ENCODE assay signal across 8 mouse cellular contexts in the genomic region with DNA sequence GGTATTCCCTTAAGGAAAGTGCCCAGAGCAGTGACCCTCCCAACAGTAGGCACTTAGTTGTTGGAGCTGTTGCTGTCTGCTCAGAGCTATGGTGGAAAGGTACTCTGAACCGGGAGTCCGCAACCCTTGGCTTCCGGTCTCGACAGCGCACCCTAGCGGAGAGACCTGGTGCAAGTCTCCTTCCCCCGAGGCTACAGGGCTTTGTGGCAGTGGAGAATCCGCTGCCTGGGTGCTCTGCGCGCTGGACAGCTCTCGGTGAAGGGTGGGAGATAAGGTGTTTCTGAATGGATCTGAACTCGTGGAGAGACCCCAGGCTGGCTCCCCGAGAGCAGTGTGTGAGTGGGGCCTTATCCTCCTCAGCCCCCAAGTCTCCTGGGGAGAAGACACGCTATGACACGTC. TPM values are rescaled to one million over a fixed set of nuclear protein-coding genes. Genes with fewer than 3 reads are reported as not detected.
A peak's percentile ranks its signal among the peaks of the same experiment; 100 is the strongest.
DNase-seq lines count a peak whose midpoint lies in the region; ATAC-seq and TF ChIP-seq lines count a peak whose summit lies in the region.

No protein-coding gene starts in this region.

- H3K27me3 ChIP-seq in cerebellum, adult 2 months (ENCODE audit: control insufficient read depth, insufficient read depth, low read length) = no peaks in the 10 kb centered on the region
- no peaks in the 10 kb centered on the region for H3K27me3 ChIP-seq in forebrain, postnatal 0 days (ENCODE audit: insufficient read depth, low read length)
- H3K27me3 ChIP-seq in lung, embryonic 14.5 days (ENCODE audit: insufficient read depth, low read length) = no peaks in the 10 kb centered on the region

- peak; percentile 69 for TF ChIP-seq CTCF in cerebellum, adult 2 months (IDR thresholded peaks at IDR 0.05; ENCODE audit: borderline replicate concordance, insufficient read depth, low read depth, low read length)
- TF ChIP-seq CTCF in forebrain, postnatal 0 days (IDR thresholded peaks at IDR 0.05; ENCODE audit: low read depth) = peak; percentile 77
- peak; percentile 92 for TF ChIP-seq CTCF in layer of hippocampus, adult 2 months (conservative IDR thresholded peaks at IDR 0.05)
- peak; percentile 90 for TF ChIP-seq CTCF in lung, embryonic 14.5 days (IDR thresholded peaks at IDR 0.05; ENCODE audit: low read depth)

- H3K9ac ChIP-seq in ES-E14 (ENCODE audit: insufficient read depth, low read depth, low read length, poor library complexity, severe bottlenecking) = peak overlapping the region; percentile 21
- H3K9ac ChIP-seq in forebrain, postnatal 0 days = peak overlapping the region; percentile 47
- peak overlapping the region; percentile 30 for H3K9ac ChIP-seq in lung, embryonic 14.5 days

- peaks cover 8% of the 10 kb centered on the region for H3K36me3 ChIP-seq in ES-E14 (ENCODE audit: control insufficient read depth, insufficient read depth, low read length, poor library complexity, severe bottlenecking)
- no peaks in the 10 kb centered on the region for H3K36me3 ChIP-seq in forebrain, postnatal 0 days (ENCODE audit: insufficient read depth)
- H3K36me3 ChIP-seq in lung, embryonic 14.5 days (ENCODE audit: insufficient read depth) = peaks cover 20% of the 10 kb centered on the region; the same call in 1 of the 2 replicates

- 8% methylated on average over 15 of the region's 15 CpGs for WGBS in cerebellum, adult 2 months
- 9% methylated on average over 15 of the region's 15 CpGs for WGBS in forebrain, postnatal 0 days
- WGBS in lung, embryonic 14.5 days = 4% methylated on average over 15 of the region's 15 CpGs

- ATAC-seq in forebrain, postnatal 0 days = peak; percentile 61
- peak; percentile 55; the same call in 1 of the 2 replicates for ATAC-seq in lung, embryonic 14.5 days (ENCODE audit: insufficient read depth)
- ATAC-seq in neutrophil, adult 5-6 weeks (ENCODE audit: extremely low read depth, insufficient number of reproducible peaks, low FRiP score, poor library complexity, severe bottlenecking) = peak; percentile 66

- no peaks in the 10 kb centered on the region for H3K9me3 ChIP-seq in ES-E14 (ENCODE audit: control insufficient read depth, insufficient read depth, low read depth, low read length)
- no peaks in the 10 kb centered on the region for H3K9me3 ChIP-seq in forebrain, postnatal 0 days (ENCODE audit: low read length)
- H3K9me3 ChIP-seq in lung, embryonic 14.5 days (ENCODE audit: low read depth, low read length) = no peaks in the 10 kb centered on the region

- peak overlapping the region; percentile 53 to 72 for H3K4me3 ChIP-seq in ES-E14 (ENCODE audit: insufficient read depth in 1 of 2, low read depth in 1 of 2, low read length in 2 of 2, poor library complexity in 1 of 2, severe bottlenecking in 1 of 2)
- H3K4me3 ChIP-seq in cerebellum, adult 2 months (replicated peaks; ENCODE audit: insufficient read depth, low read depth, low read length) = peak overlapping the region; percentile 16
- peak overlapping the region; percentile 35 for H3K4me3 ChIP-seq in forebrain, postnatal 0 days (ENCODE audit: low read depth, low read length)
- H3K4me3 ChIP-seq in layer of hippocampus, adult 2 months = peak overlapping the region; percentile 56
- H3K4me3 ChIP-seq in lung, embryonic 14.5 days (ENCODE audit: low read depth, low read length) = peak overlapping the region; percentile 31

- intact Hi-C loops in heart, postnatal 36 days (cut with DNase I) = loop anchor here (2.0 kb wide), 1 partner anchor 17 kb away; no protein-coding TSS in a partner anchor

- DNase-seq in ES-E14 (ENCODE audit: low read depth, low spot score) = peak; percentile 94
- peak; percentile 55 to 66 for DNase-seq in cerebellum, adult 2 months
- DNase-seq in forebrain, postnatal 0 days = peak; percentile 80
- DNase-seq in heart, postnatal 36 days = peak; percentile 89 to 92
- DNase-seq in layer of hippocampus, adult 2 months (ENCODE audit: low spot score in 2 of 2) = peak; percentile 61 to 89
- DNase-seq in lung, embryonic 14.5 days = peak; percentile 91
- DNase-seq in testis, postnatal 14 days (ENCODE audit: low spot score) = peak; percentile 88

- TF ChIP-seq POLR2A in cerebellum, adult 2 months (IDR thresholded peaks at IDR 0.05; ENCODE audit: borderline replicate concordance, insufficient read depth, low read length) = no peak

- peak overlapping the region; percentile 58 for H3K4me2 ChIP-seq in forebrain, postnatal 0 days (ENCODE audit: low read depth)
- H3K4me2 ChIP-seq in lung, embryonic 14.5 days = peak overlapping the region; percentile 60

- H3K4me1 ChIP-seq in ES-E14 (ENCODE audit: control insufficient read depth in 2 of 2, insufficient read depth in 2 of 2, low read length in 2 of 2, poor library complexity in 1 of 2) = peaks cover 6 to 21% of the 10 kb centered on the region in 2 experiments; a peak in 3 of 4 replicates
- H3K4me1 ChIP-seq in cerebellum, adult 2 months (ENCODE audit: control insufficient read depth, insufficient read depth, low read length) = 0 out of 2 replicates have a peak, but pooled peaks cover 3% of the 10 kb centered on the region
- H3K4me1 ChIP-seq in forebrain, postnatal 0 days (ENCODE audit: insufficient read depth) = no peaks in the 10 kb centered on the region
- H3K4me1 ChIP-seq in lung, embryonic 14.5 days (ENCODE audit: insufficient read depth) = peaks cover 23% of the 10 kb centered on the region

- in situ Hi-C loops in ES-E14 (cut with MboI; ENCODE audit: low sequenced_read_pairs in 2 of 2, unreplicated experiment in 2 of 2) = no loop called here

- H3K27ac ChIP-seq in ES-E14 (ENCODE audit: insufficient read depth, low read depth, low read length, poor library complexity, severe bottlenecking) = peak overlapping the region; percentile 22
- no peak overlapping the region for H3K27ac ChIP-seq in cerebellum, adult 2 months (ENCODE audit: insufficient read depth, low read length)
- H3K27ac ChIP-seq in forebrain, postnatal 0 days (ENCODE audit: low read depth, low read length) = no peak overlapping the region
- peak overlapping the region; percentile 86 for H3K27ac ChIP-seq in layer of hippocampus, adult 2 months
- H3K27ac ChIP-seq in lung, embryonic 14.5 days (ENCODE audit: low read depth) = peak overlapping the region; percentile 75

TF ChIP-seq in ES-E14, 5 proteins besides CTCF, POLR2A, EP300 and RAD21:
- TF ChIP-seq ZC3H11A (IDR thresholded peaks at IDR 0.05; ENCODE audit: borderline replicate concordance, low read depth, low read length) (no peak), HCFC1 (IDR thresholded peaks at IDR 0.05; ENCODE audit: borderline replicate concordance, insufficient read depth, low read length) (no peak), CHD2 (IDR thresholded peaks at IDR 0.05; ENCODE audit: low read depth, low read length) (no peak), ZNF384 (IDR thresholded peaks at IDR 0.05; ENCODE audit: low read depth, low read length) (no peak), MAFK (IDR thresholded peaks at IDR 0.05; ENCODE audit: insufficient read depth, low read depth, low read length) (no peak)

RNA-seq across cellular contexts. Expression of a gene that starts 7.8 kb away (rescaled TPM):
- total RNA-seq in ES-E14 (2012; rRNA removed) = 7.5 and 9.8 TPM in 2 replicates
- 0.27 and 0.74 TPM in 2 replicates for polyA plus RNA-seq in cerebellum, adult 2 months (2012; rRNA removed)
- 0.85 and 1.2 TPM in 2 replicates for total RNA-seq in forebrain, postnatal 0 days (2014; rRNA removed)
- 0.84 and 1.4 TPM in 2 replicates for polyA plus RNA-seq in forebrain, postnatal 0 days (2015; fragmentation: Nextera tagmentation; extraction: Ambion mirVana)
- 1 to 10 TPM; 1.4 to 2.1 TPM for total RNA-seq in heart, postnatal 36 days (2021)
- total RNA-seq in layer of hippocampus, adult 2 months (2021) = 1 to 10 TPM in 1 of 2 experiments, under 1 TPM in 1; 0.74 to 1.5 TPM
- 5.5 and 6.5 TPM in 2 replicates for polyA plus RNA-seq in lung, embryonic 14.5 days (2014; fragmentation: Nextera tagmentation; extraction: Ambion mirVana)
- total RNA-seq in neutrophil, adult 5-6 weeks (2017) = 42.0 and 46.9 TPM in 2 replicates

RNA-seq across cellular contexts. Expression of a gene that starts 26.2 kb away (rescaled TPM):
- 4.7 and 8.1 TPM in 2 replicates for total RNA-seq in ES-E14 (2012; rRNA removed)
- 5.5 and 6.3 TPM in 2 replicates for polyA plus RNA-seq in cerebellum, adult 2 months (2012; rRNA removed)
- total RNA-seq in forebrain, postnatal 0 days (2014; rRNA removed) = 3.5 and 3.8 TPM in 2 replicates
- 2.0 and 2.5 TPM in 2 replicates for polyA plus RNA-seq in forebrain, postnatal 0 days (2015; fragmentation: Nextera tagmentation; extraction: Ambion mirVana)
- 10 to 100 TPM in 1 of 2 experiments, 1 to 10 TPM in 1; 9.4 to 11.7 TPM for total RNA-seq in heart, postnatal 36 days (2021)
- total RNA-seq in layer of hippocampus, adult 2 months (2021) = 1 to 10 TPM; 2.5 to 3.1 TPM
- 4.4 and 5.4 TPM in 2 replicates for polyA plus RNA-seq in lung, embryonic 14.5 days (2014; fragmentation: Nextera tagmentation; extraction: Ambion mirVana)
- total RNA-seq in neutrophil, adult 5-6 weeks (2017) = 0.12 and 0.25 TPM in 2 replicates

RNA-seq across cellular contexts. Expression of a gene that starts 36.7 kb away (rescaled TPM):
- total RNA-seq in ES-E14 (2012; rRNA removed) = 78.8 and 126 TPM in 2 replicates
- 53.6 and 55.1 TPM in 2 replicates for polyA plus RNA-seq in cerebellum, adult 2 months (2012; rRNA removed)
- 134 and 153 TPM in 2 replicates for total RNA-seq in forebrain, postnatal 0 days (2014; rRNA removed)
- 177 and 185 TPM in 2 replicates for polyA plus RNA-seq in forebrain, postnatal 0 days (2015; fragmentation: Nextera tagmentation; extraction: Ambion mirVana)
- 10 to 100 TPM; 58.1 to 63.9 TPM for total RNA-seq in heart, postnatal 36 days (2021)
- 10 to 100 TPM; 45.1 to 47.4 TPM for total RNA-seq in layer of hippocampus, adult 2 months (2021)
- polyA plus RNA-seq in lung, embryonic 14.5 days (2014; fragmentation: Nextera tagmentation; extraction: Ambion mirVana) = 469 and 477 TPM in 2 replicates
- 25.4 and 29.5 TPM in 2 replicates for total RNA-seq in neutrophil, adult 5-6 weeks (2017)

Comparison
In these comparisons a context has a peak if more than half of its experiments do, and no peak if none do; other contexts are left out.
1. H3K27ac ChIP-seq: peak in ES-E14 (single experiment), layer of hippocampus, adult 2 months (single experiment) and lung, embryonic 14.5 days (single experiment); none in cerebellum, adult 2 months (single experiment) and forebrain, postnatal 0 days (single experiment).
2. Peak in every context shown above with its lines, with median percentiles within 50 percentile points of each other: DNase-seq, H3K4me3 ChIP-seq, H3K9ac ChIP-seq, CTCF ChIP-seq and ATAC-seq.